Mouse (Mus musculus) G1E (cell line): Measurements from ENCODE around the gene C3.

Experiments used
- CTCF ChIP-seq: IDR thresholded peaks from 2 replicates; pipeline ENCODE4 v1.5.1; 2012; ENCODE audit warnings: low read depth, low read length, inconsistent platforms, mixed read lengths
- GATA1 ChIP-seq: IDR thresholded peaks from 2 replicates; pipeline ENCODE4 v1.6.1; 2012; ENCODE audit warnings: borderline replicate concordance, low read length, inconsistent platforms, mixed read lengths
- GATA2 ChIP-seq: IDR thresholded peaks from 2 replicates; pipeline ENCODE4 v1.6.1; 2012; ENCODE audit warnings: low read depth, low read length, inconsistent platforms, borderline replicate concordance
- POLR2AphosphoS5 ChIP-seq: IDR thresholded peaks from 2 replicates; pipeline ENCODE4 v1.6.1; 2012; ENCODE audit warnings: low read depth, low read length, inconsistent platforms; ENCODE audit not compliant: insufficient replicate concordance

DNA sequence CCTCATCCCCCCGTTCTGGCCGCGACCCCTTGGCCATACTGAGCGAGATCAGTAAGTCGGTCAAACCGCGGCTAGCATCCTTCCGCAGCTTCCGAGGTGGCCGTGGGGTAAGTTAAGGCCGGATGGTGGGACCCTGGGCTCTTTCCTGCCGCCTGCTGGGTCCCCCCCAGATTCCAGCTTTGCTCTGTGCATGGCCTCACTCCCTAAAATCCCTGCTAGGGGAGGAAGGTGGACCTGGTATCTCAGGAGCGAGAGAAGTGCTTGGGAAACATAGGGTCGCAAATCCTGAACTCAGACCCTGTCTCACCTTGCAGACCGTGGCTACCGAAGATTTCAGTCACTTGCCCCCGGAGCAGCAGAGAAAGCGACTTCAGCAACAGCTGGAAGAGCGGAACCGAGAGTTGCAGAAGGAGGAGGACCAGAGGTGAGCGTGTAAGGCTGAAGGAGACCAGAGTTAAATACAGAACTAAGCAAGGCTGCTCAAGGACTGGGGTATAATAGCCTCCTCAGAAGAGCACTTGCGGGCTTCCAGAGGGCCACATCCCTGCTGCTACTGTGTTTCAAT, 29.1 kb upstream of the C3 start:
- TF ChIP-seq GATA1, result no peak
- no peak for TF ChIP-seq CTCF
- TF ChIP-seq POLR2AphosphoS5, result no peak
- no peak for TF ChIP-seq GATA2
